Mouse (Mus musculus) midbrain, embryonic 14.5 days (tissue): ENCODE measurements at regions not wholly inside any gene's neighbourhood (a gene's known extent, or its start where the extent isn't known, plus 50 kb on each side); places are given as distances from the start of the nearest gene placed in this dataset.
A peak's percentile ranks its signal among the peaks of the same experiment; 100 is the strongest.

Source experiments
- ATAC-seq: fragments of 200-750 bp; cut with Nextera tagmentation; 2 replicates; pipeline ENCODE4 v1.8.0; 2017; ENCODE audit warnings: moderate number of reproducible peaks, moderate library complexity; ENCODE audit not compliant: low FRiP score, low TSS enrichment
- DNase-seq: peaks from one replicate; pipeline ENCODE4 v3.0.0-alpha.2; 2015
- H3K27ac ChIP-seq: fragments of 300-500 bp; sonication (generic); replicated peaks from 2 replicates; pipeline ENCODE4 v1.5.1; 2014; ENCODE audit warnings: mild to moderate bottlenecking, low read depth, low read length, moderate library complexity
- H3K27me3 ChIP-seq: fragments of 300-500 bp; sonication (generic); 2 replicates; pipeline ENCODE4 v1.6.1; 2014; ENCODE audit warnings: low read length, control low read depth, mixed read lengths; ENCODE audit not compliant: control insufficient read depth, insufficient read depth
- H3K36me3 ChIP-seq: fragments of 300-500 bp; sonication (generic); 2 replicates; pipeline ENCODE4 v1.6.1; 2014; ENCODE audit warnings: low read length, control low read depth; ENCODE audit not compliant: control insufficient read depth, insufficient read depth
- H3K4me1 ChIP-seq: fragments of 300-500 bp; sonication (generic); 2 replicates; pipeline ENCODE4 v1.6.1; 2014; ENCODE audit warnings: mild to moderate bottlenecking, antibody characterized with exemption, low read length, control low read depth; ENCODE audit not compliant: control insufficient read depth, insufficient read depth
- H3K4me2 ChIP-seq: fragments of 300-500 bp; sonication (generic); 2 replicates; pipeline ENCODE4 v1.6.1; 2014; ENCODE audit warnings: mild to moderate bottlenecking, low read length, moderate library complexity
- H3K4me3 ChIP-seq: fragments of 300-500 bp; sonication (generic); replicated peaks from 2 replicates; pipeline ENCODE4 v1.5.1; 2014; ENCODE audit warnings: low read depth, low read length
- H3K9ac ChIP-seq: fragments of 300-500 bp; sonication (generic); replicated peaks from 2 replicates; pipeline ENCODE4 v1.6.1; 2014; ENCODE audit warnings: mild to moderate bottlenecking, low read length, moderate library complexity
- H3K9me3 ChIP-seq: fragments of 300-500 bp; sonication (generic); 2 replicates; pipeline ENCODE4 v1.6.1; 2016; ENCODE audit warnings: low read length, control low read depth, mixed read lengths; ENCODE audit not compliant: control insufficient read depth
- WGBS: fragments of 180-500 bp; shearing (Covaris S2); extraction: QIAGEN DNeasy Blood & Tissue Kit; methylation state at CpG from one replicate; pipeline ENCODE4 v1.1.7; 2014; 5-methylcytosine and 5-hydroxymethylcytosine counted together

DNA sequence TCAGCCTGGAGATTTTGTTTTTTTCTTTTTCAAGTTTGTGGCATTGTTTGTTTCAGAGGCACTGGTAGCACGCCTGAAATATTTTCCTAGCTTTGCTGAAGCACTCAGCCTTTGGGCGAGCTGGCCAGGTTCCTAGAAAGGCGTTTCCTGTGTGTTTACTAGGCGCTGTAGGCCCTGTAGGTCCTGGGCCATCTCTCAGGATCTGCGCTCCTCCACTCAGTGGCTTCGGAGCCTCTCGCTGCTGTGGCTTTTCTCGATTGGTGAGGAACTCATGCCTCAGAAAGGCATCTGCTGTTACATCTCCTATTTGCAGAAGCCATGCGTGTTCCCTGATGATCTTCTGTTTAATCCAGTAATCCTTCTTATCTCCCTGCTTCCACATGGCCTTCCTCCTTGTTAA is 188.0 kb upstream of the Plcz1 start:
- no peak overlapping the region for H3K9ac ChIP-seq
- H3K4me3 ChIP-seq: no peak overlapping the region
- no peaks in the 10 kb centered on the region for H3K36me3 ChIP-seq
- DNase-seq (peak; percentile 55), ATAC-seq (no peak)
- no peak overlapping the region for H3K27ac ChIP-seq
- no peak overlapping the region for H3K4me2 ChIP-seq
- WGBS: 55% methylated on average over 9 of the region's 9 CpGs
- H3K4me1 ChIP-seq: peaks cover 15% of the 10 kb centered on the region
- no peaks in the 10 kb centered on the region for H3K27me3 ChIP-seq
- H3K9me3 ChIP-seq: no peaks in the 10 kb centered on the region

DNA sequence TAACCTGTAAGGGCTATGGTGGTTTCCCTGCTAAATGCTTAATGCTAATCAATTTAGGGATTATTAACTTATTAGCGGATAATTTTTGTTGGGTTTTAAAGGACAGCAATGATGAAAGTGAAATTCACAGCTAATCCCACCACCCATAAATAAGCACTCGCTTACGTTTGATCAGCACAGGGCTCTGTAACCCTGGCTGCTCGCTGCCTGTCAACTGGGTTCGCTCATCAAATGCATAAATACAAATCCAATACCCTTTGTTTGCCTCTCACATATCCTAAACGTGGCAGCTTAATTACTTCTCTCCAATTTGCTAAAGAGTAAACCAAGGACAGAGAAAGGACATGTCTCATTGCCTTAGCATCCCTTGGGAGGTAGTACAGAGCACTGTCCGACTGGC is 187.5 kb upstream of the Plcz1 start:
- ATAC-seq (no peak; the same call in 1 of the 2 replicates), DNase-seq (peak; percentile 44)
- Histone ChIP-seq H3K9ac (no peak overlapping the region), H3K4me3 (no peak overlapping the region), H3K36me3 (no peaks in the 10 kb centered on the region), H3K4me1 (peaks cover 15% of the 10 kb centered on the region), H3K27ac (peak overlapping the region; percentile 42; the same call in 1 of the 2 replicates), H3K27me3 (no peaks in the 10 kb centered on the region), H3K4me2 (no peak overlapping the region), H3K9me3 (no peaks in the 10 kb centered on the region)
- 46% methylated on average over 7 of the region's 7 CpGs for WGBS

GRCm38 (mm10) chr6:140222534-140223324 is 181.5 kb upstream of the Plcz1 start:
- Histone ChIP-seq H3K9me3 (no peaks in the 10 kb centered on the region), H3K4me3 (no peak overlapping the region), H3K27me3 (no peaks in the 10 kb centered on the region), H3K9ac (no peak overlapping the region), H3K4me2 (no peak overlapping the region), H3K4me1 (no peaks in the 10 kb centered on the region), H3K27ac (no peak overlapping the region), H3K36me3 (no peaks in the 10 kb centered on the region)
- no peak for ATAC-seq
- 83% methylated on average over 1 of the region's 1 CpGs for WGBS
- DNase-seq: no peak

- H3K36me3 ChIP-seq: no peaks in the 10 kb centered on the region
- H3K4me1 ChIP-seq: no peaks in the 10 kb centered on the region
- no peak overlapping the region for H3K4me3 ChIP-seq
- ATAC-seq (no peak), DNase-seq (no peak)
- WGBS: 81% methylated on average over 5 of the region's 5 CpGs
- H3K9ac ChIP-seq: no peak overlapping the region
- no peak overlapping the region for H3K27ac ChIP-seq
- no peak overlapping the region for H3K4me2 ChIP-seq
- no peaks in the 10 kb centered on the region for H3K9me3 ChIP-seq
- no peaks in the 10 kb centered on the region for H3K27me3 ChIP-seq
Observed at GRCm38 (mm10) chr6:140221653-140222272, 180.5 kb upstream of the Plcz1 start.

DNA sequence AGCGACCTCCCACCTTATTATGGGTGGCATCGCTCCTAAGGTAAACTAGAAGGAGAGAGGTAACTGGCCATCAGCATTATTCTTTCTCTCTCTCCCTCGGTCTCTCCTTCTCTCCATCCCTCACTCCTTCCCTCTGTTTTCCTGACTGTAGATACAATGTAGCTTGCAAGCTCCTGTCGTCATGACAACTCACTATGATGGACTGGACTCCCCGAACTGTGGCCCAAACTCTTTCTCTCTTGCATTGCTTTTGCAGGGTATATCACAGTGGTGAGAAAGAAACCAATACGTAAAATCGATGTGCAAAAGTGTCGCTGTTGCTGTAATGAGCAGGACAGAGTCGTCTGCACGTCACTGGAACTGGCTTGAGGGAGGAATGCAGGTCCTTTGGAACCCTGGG is 177.5 kb upstream of the Plcz1 start:
- Histone ChIP-seq H3K4me2 (no peak overlapping the region), H3K27ac (no peak overlapping the region), H3K9ac (no peak overlapping the region), H3K27me3 (no peaks in the 10 kb centered on the region), H3K9me3 (no peaks in the 10 kb centered on the region), H3K4me1 (no peaks in the 10 kb centered on the region), H3K36me3 (no peaks in the 10 kb centered on the region), H3K4me3 (no peak overlapping the region)
- no peak for ATAC-seq
- WGBS: 83% methylated on average over 10 of the region's 10 CpGs
- no peak for DNase-seq

GRCm38 (mm10) chr6:140212403-140212802 is 171.1 kb upstream of the Plcz1 start:
- H3K4me2 ChIP-seq: no peak overlapping the region
- no peaks in the 10 kb centered on the region for H3K9me3 ChIP-seq
- H3K27ac ChIP-seq: no peak overlapping the region
- WGBS: 67% methylated on average over 2 of the region's 2 CpGs
- H3K4me1 ChIP-seq: no peaks in the 10 kb centered on the region
- no peak overlapping the region for H3K9ac ChIP-seq
- DNase-seq (no peak), ATAC-seq (no peak)
- no peaks in the 10 kb centered on the region for H3K36me3 ChIP-seq
- H3K27me3 ChIP-seq: no peaks in the 10 kb centered on the region
- no peak overlapping the region for H3K4me3 ChIP-seq

DNA sequence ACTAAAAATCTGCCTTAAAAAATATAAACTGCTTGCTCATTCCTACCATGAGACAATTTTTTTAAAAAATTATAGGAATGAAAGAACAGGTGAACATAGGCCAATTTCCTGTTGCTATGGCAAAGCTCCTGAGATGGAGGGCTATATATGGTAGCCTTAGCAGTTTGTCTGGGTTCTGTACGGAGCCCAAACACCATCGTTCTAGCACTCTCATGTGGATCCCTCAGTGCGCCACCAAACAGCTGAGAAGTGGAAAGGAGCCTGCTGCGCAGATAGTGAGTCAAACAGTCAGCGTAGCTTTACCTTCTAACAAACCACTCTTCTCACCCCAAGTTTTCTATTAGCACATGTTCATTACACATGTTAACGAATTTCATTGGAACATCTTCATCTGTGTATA is 168.9 kb upstream of the Plcz1 start:
- DNase-seq: no peak
- H3K9me3 ChIP-seq: no peaks in the 10 kb centered on the region
- 94% methylated on average over 6 of the region's 6 CpGs for WGBS
- H3K9ac ChIP-seq: no peak overlapping the region
- no peak overlapping the region for H3K27ac ChIP-seq
- no peaks in the 10 kb centered on the region for H3K36me3 ChIP-seq
- no peaks in the 10 kb centered on the region for H3K4me1 ChIP-seq
- ATAC-seq: no peak
- H3K4me3 ChIP-seq: no peak overlapping the region
- no peaks in the 10 kb centered on the region for H3K27me3 ChIP-seq
- no peak overlapping the region for H3K4me2 ChIP-seq

DNA sequence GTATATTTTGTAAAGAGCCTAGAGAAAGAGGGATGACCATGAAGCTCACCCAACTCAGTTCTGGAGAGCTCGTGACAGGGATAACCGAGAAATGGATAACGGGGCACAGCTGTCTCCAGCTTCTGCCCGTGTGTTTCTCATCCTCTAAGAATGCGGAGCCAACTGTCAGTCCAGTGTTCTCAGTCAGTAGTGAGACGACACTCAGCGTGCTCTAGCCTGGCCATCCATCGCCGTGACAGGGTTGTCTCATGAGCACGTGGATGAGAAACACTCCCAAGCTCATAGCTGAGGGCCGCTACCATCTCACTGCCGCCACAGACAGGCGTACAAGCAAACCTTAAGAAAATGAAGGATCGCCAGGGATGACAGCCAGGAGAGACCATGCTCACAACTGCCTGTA is 167.8 kb upstream of the Plcz1 start:
- Histone ChIP-seq H3K9ac (no peak overlapping the region), H3K27me3 (no peaks in the 10 kb centered on the region), H3K36me3 (no peaks in the 10 kb centered on the region), H3K4me3 (no peak overlapping the region), H3K27ac (no peak overlapping the region), H3K4me1 (no peaks in the 10 kb centered on the region), H3K4me2 (no peak overlapping the region), H3K9me3 (no peaks in the 10 kb centered on the region)
- DNase-seq: no peak
- 83% methylated on average over 14 of the region's 14 CpGs for WGBS
- ATAC-seq: no peak

- no peak overlapping the region for H3K9ac ChIP-seq
- 69% methylated on average over 3 of the region's 3 CpGs for WGBS
- no peaks in the 10 kb centered on the region for H3K9me3 ChIP-seq
- H3K27ac ChIP-seq: no peak overlapping the region
- ATAC-seq (no peak), DNase-seq (peak; percentile 42)
- H3K27me3 ChIP-seq: no peaks in the 10 kb centered on the region
- H3K4me1 ChIP-seq: no peaks in the 10 kb centered on the region
- no peaks in the 10 kb centered on the region for H3K36me3 ChIP-seq
- no peak overlapping the region for H3K4me3 ChIP-seq
- H3K4me2 ChIP-seq: no peak overlapping the region
Observed at GRCm38 (mm10) chr6:140208375-140208774, 167.1 kb upstream of the Plcz1 start.
